Mouse (Mus musculus) thymus, postnatal 36 days (tissue): Measurements from ENCODE around the gene Olfr1336.
"Not testable (repeated sequence)": the region's sequence is repeated elsewhere in the genome, so short reads cannot be mapped to it uniquely, and the experiment has no call there.

Experiments used
- DNase-seq, 2 experiments: peaks; one replicate each; pipeline ENCODE4 v3.0.0; 2022; ENCODE audit warnings: mixed read lengths in 2 of 2

The Olfr1336 gene

DNA sequence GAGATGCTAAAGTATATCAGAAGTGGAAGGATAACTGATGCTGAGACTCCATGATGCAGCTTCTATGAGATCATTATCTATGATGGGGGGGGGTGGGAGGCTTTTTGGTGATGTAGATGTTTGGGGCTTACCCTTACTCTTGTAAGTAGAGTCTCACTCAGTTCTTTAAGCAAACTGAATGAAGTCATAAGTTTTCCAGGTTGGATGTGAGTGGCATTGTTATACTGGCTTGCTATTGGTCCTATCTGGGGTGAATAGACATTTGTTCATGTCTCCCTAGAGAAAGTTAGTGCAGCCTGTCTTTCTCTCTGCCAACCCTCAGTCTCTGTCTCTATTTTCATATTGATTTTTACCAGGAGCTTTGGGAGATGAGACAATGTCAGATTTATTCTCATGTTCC, at the start of gene Olfr1336:
Gene Olfr1336 (plus strand): TSS at position 301 of the 400 bp plus-strand sequence.
- no peak for DNase-seq

DNA sequence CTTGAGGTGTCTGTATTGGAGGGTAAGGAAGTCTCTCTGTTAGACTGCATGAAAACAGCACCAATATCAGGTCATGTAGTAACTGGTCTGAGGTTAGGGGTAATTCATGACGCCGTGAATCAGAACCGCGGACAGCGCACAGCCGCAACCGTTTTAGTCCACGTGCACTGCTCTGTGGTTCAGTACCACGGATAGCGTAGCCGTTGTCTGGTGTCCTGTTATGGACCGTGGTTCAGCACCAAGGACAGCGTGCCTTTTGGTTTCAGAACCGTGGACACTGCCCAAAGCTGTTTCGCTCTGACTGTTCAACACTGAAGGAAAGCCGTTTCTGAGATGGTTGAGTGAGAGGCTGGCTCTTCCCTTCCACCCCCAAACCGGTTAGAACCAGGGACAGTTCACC, 45.9 kb upstream of the Olfr1336 start, which contains the start of gene Gm20715:
Gene Gm20715 (plus strand): TSS at position 235 of the 400 bp plus-strand sequence.
- peak; percentile 63 to 66 for DNase-seq

DNA sequence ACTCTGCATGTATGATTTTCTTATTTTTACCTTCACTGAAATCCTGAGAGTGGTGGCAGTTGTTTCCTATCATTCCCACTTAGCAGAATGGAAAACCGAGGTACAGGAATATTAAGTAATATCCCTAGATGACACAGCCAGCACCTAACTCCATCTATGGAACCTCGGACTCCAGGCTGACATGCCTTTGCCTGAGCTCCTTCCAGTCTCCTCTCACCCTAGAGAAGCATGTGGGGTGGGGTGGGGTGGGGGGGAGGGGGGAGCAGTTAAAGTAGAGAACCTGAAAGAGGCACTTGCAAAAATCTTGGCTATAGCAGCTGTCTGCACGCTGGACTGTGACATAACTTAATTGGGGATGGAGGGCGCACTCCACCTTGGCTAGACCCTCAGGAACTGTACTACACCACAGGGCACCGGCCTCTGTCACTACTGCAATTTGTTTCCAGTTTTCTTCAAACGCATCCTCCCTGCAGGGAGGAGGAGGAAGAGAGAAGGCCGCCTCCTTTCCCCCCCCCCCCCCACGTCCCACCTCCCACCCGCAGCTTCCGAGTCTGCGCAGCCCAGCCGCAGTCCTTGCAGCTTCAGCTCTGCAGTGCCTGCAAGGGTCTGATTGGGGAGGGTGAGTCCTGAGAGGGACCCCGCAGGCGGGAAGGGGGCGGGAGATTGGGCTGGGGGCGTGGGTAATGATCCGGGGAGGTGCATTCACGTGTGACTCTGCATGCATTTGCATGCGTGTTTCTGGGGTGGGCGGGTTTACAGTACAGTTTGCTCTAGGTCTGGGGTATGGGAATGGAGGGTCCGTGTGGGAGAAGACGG, 41.1 kb upstream of the Olfr1336 start:
- DNase-seq = no peak

DNA sequence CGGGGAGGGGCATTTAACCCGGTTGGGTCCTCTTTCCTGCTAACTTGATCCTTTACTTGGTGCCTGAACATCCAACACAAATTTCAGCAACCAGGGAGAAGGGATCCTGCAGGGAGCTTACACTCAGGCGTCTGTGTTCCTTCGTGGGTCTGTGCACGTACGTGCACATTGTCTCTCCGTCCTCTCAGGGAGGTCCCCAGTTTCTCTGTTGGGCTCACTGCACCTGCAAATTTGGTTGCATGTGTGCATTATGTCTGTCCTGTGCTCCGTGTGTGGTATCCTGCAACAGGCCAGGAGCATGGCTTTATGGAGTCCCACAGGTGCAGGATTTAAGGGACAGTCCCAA, 40.6 kb upstream of the Olfr1336 start:
- DNase-seq = no peak

DNA sequence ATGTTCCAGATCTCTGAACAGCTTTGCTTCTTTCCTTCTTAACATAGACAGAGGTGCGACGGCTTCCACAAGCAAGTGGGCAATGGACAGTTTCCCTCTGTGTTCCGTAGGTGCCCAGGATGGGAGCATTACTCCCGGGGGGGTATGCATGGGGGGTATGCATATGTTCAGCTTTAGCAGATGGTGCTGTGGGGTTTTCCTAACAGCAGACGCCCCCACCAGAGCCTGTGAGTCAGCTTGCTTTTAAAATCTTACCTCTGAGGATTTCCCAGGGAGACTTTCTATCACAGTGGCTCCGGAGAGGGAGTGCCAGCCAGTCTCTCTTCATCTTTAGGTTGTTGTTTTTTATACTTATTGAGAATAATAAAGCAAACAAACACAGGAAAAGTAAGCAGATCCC, 36.1 kb upstream of the Olfr1336 start:
- DNase-seq = no peak

DNA sequence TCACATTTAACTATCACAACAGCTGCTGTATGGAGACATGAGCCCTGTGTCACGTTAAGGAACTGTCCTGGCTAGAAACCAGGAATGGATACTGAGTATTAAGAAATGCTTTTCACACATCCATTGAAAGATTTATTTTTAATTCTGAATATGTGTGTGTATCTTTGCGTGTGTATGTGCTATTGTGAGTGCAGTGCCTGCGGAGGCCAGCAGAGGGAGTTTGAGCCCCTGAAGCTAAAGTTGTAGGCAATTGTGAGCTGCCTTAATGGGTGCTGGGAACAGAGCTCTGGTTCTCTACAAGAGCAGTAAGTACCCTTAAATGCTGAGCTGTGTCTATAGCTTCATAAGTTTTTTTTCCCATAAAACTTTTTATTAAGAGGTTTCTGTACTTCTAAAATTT, 26.6 kb upstream of the Olfr1336 start:
- no peak for DNase-seq

DNA sequence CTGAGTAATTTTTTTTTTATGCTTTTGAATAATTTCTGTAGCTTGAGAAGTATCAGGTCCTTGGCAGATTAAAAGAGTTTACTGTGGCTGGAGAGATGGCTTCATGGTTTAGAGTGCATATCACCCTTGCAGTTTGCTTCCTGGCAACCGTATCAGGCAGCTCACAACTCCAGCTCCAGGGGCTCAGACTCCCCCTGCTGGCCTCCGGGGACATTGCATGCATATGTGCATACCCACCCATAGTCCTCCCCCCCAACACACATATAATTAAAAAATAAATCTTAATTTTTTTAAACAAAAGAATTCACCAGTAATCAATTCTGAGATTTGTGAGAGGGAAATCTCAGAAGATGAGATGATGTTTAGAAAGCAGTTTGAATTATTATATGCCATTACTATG, 25.6 kb upstream of the Olfr1336 start:
- peak; percentile 26 to 35 for DNase-seq

DNA sequence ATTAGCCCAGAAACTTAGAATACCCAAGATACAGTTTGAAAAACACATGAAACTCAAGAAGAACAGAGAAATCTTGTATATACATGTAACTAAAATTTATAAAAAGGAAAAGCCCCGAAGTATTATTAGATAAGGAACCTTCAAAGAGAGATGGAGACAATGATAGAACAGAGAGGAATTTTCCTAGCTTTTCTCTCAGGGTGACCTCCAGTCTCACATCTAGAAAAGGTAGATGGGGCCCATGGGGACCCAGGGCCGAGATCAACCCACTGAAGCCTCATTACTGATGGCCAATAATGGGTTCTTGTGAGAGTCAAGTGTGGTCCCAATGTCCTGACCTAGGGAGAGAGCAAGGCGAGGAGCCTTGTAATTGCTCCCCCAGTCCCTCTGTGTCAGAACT, 17.6 kb upstream of the Olfr1336 start, which contains the start of gene Olfr1344:
Gene Olfr1344 (plus strand): TSS at position 301 of the 400 bp plus-strand sequence.
- DNase-seq = no peak

DNA sequence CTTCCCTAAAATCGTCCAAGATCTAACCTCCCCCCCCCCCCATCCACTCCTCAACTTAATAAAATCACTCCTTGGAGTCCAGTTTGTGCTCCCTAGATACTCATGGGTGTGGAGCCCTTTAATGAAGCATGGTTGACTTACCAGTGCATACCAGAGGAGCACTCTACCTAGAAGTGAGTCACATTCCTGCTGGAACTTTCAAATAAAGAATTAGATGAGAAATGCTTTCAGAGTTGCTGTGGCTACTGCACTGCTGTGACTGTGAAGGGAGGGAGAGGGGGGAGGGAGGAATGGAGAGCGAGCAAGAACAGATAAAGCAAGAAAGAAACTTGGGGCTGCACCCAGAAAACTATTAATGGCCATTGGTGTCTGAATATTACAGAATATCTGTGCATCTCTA, 14.8 kb upstream of the Olfr1336 start:
- DNase-seq = no peak

DNA sequence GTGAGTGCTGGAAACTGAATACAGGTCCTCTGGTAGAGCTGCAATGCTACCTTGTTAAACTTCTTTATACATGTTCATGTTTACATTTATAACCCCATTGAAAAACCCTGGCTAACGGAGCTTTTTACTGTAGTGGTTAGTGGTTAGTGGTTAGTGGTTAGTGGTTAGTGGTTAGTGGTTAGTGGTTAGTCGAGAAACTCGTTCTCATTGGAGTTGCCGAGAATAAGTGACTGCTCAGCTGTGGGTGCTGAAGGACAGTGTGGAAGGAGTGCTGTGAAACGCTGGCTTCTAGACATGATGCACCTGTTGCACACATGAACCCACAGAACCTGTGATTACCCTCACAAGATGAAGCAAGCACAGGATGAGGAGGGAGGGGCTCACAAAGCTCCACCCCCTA, 8.2 kb upstream of the Olfr1336 start:
- no peak for DNase-seq

DNA sequence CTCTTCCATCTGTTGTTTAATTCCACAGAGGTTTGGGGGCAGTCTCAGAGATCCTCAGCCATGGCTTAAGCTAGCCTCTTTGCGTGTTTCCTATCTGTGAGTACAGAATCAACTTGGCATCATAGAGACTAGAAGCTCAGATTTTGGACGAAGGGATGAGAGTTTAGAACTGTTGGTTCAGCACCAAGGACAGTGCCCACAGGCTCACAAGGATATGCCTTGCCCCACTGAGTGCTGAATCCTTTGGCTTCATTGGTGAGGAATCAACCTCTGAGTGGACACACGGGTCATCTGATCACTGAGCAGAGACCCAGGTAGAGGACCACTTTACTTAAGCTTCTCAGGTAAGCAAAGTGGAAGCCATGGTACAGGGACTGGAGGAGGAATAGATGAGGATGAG, 431 bp downstream of the Olfr1336 start:
- no peak for DNase-seq

DNA sequence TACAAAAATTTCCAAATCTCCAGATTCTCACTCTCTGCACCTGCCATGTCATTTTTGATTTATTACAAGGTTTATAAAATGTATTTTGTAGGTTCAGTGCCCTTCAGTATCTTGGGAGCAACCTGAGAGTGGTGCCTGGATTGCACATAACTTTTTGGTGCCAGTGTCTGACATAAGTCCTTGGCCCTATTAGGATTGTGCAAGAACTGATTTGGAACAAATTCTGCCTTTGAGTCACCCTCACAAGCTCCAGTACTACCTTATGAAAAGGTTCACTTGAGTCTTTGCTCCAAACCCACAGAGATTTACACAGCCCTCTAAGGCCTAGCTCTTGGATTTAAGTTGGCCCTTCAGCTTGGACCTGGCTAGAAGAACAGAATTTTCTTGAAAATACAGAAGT, 11.0 kb downstream of the Olfr1336 start, which contains the start of gene Olfr1346:
Gene Olfr1346 (plus strand): TSS at position 151 of the 400 bp plus-strand sequence.
- no peak for DNase-seq

DNA sequence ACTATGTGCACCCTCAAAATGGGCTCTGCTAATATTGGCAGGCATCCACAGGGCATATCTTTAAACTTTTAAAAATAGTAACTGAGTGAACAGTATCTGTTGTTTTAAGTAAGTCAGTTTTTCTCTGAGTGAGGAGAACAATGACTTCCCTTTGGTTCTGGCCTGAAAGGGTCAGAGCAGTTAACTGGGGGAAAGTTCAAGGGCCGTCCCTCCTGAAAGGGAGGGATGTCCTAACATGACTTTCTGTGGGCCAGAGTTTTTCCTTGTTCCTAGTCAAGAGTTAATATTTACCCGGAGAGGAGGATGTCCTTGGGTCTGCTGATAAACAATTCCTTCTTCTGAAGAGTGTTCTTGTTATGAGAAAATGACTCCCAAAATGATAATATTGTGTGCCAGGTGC, 21.7 kb downstream of the Olfr1336 start:
- not testable (repeated sequence) for DNase-seq

DNA sequence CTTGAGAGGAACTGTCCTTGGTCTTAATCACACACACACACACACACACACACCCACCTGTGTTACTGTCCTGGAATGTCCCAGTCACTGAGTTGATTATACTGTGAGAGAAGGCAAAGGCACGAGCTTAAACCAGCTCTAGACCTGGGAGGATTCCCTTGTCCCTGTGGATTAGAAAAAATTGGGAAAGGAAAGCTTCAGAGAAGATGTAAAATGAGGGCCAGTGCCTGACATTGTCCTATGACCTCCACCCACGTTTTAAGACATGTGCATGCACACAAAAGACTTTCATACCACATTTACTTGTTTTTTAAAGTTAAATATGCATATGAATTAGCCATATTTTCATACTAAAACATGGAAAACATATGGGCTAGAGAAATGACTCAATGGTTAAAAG, 30.9 kb downstream of the Olfr1336 start, which contains the start of gene Olfr5:
Gene Olfr5 (minus strand): TSS at position 101 of the 400 bp plus-strand sequence.
- no peak for DNase-seq

DNA sequence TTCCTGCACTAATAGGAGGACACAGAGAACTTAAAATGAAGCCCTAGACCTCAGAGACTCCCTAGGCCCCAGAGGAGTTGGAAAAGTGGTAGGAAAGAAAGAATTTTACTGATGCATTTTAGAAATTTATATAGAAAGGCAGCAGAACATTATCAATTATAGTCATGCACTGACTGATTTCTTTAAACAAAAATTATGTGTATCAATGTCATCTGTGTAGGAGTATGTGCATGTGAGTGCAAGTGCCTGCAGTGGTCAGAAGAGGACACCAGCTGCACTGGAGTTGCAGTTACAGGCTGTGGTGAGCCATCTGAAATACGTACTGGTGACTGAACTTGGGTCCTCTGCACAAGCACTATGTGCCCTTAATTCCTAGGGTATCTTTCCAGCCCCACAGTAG, 43.7 kb downstream of the Olfr1336 start, which contains the start of gene Olfr1347:
Gene Olfr1347 (minus strand): TSS at position 101 of the 400 bp plus-strand sequence.
- DNase-seq = no peak

DNA sequence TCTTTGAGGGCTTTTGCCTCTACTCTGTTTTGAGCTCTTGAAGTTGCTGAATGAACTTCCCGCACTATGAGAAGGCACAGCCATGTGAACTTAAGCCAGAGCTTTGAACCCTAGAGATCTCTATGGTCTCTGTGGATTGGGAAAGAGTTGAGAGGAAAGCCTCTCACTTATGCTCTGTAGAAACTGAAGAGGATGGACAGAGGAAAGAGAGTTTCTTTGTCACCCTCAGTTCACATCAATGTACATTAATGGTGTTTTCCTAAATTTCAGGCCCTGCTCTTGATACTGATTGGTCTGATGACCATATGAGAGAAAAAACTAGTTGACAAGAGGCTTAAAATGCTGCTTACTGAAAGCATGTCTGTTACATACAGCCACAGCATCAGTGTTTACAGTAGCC, 52.7 kb downstream of the Olfr1336 start, which contains the start of gene Olfr1348:
Gene Olfr1348 (minus strand): TSS at position 101 of the 400 bp plus-strand sequence.
- DNase-seq = no peak
